Mouse (Mus musculus) MEL (cell line): Measurements from ENCODE around the gene Mogat2.
A peak's percentile ranks its signal among the peaks of the same experiment; 100 is the strongest.

ENCODE experiments used
- CHD2 ChIP-seq: IDR thresholded peaks from 2 replicates; pipeline ENCODE4 v1.6.1; 2011; ENCODE audit warnings: low read length, improper control_type of control experiment
- CTCF ChIP-seq, 3 experiments: IDR thresholded peaks in 2 of 3; conservative IDR thresholded peaks in 1 of 3; 2 replicates each; pipeline ENCODE4 v1.5.1; 2011 to 2012; ENCODE audit warnings: low read length in 3 of 3, low read depth in 2 of 3, mild to moderate bottlenecking in 2 of 3, improper control_type of control experiment in 1 of 3, inconsistent platforms in 1 of 3, mixed read lengths in 1 of 3, moderate library complexity in 1 of 3; ENCODE audit not compliant: control insufficient read depth in 1 of 3, insufficient read depth in 1 of 3, poor library complexity in 1 of 3, severe bottlenecking in 1 of 3
- GATA1 ChIP-seq: IDR thresholded peaks from 2 replicates; pipeline ENCODE4 v1.6.1; 2011; ENCODE audit warnings: low read depth, low read length, improper control_type of control experiment
- POLR2A ChIP-seq, 2 experiments: IDR thresholded peaks; 2 replicates each; pipeline ENCODE4 v1.6.1; 2011 to 2012; ENCODE audit warnings: low read length in 2 of 2, mild to moderate bottlenecking in 2 of 2, control low read depth in 1 of 2, improper control_type of control experiment in 1 of 2, low read depth in 1 of 2, moderate library complexity in 1 of 2; ENCODE audit not compliant: control insufficient read depth in 1 of 2, insufficient read depth in 1 of 2, poor library complexity in 1 of 2
- POLR2AphosphoS5 ChIP-seq: IDR thresholded peaks from 2 replicates; pipeline ENCODE4 v1.6.1; 2012; ENCODE audit warnings: low read depth, borderline replicate concordance, mild to moderate bottlenecking, inconsistent platforms, low read length, moderate library complexity, mixed read lengths
- SMC3 ChIP-seq: IDR thresholded peaks from 2 replicates; pipeline ENCODE4 v1.6.1; 2011; ENCODE audit warnings: low read depth, low read length, improper control_type of control experiment

- TF ChIP-seq GATA1 (no peak), CTCF (IDR thresholded peaks at IDR 0.05 in 2 of 3, conservative IDR thresholded peaks at IDR 0.05 in 1 of 3; ENCODE audit: control insufficient read depth in 1 of 3, insufficient read depth in 1 of 3, low read depth in 2 of 3, low read length in 3 of 3, poor library complexity in 1 of 3, severe bottlenecking in 1 of 3) (no peak), POLR2A (IDR thresholded peaks at IDR 0.05; ENCODE audit: control insufficient read depth in 1 of 2, insufficient read depth in 1 of 2, low read depth in 1 of 2, low read length in 2 of 2, poor library complexity in 1 of 2) (peak; percentile 94 to 99), SMC3 (no peak), CHD2 (no peak), POLR2AphosphoS5 (no peak)
These were observed 55.8 kb downstream of the Mogat2 start, which contains the start of gene Dgat2 for GRCm38 (mm10) chr7:99182432-99183172.
